Mouse (Mus musculus) bone marrow macrophage, adult 2 months (primary cell): ENCODE data around the gene Jade1.

Experiments
- CTCF ChIP-seq: IDR thresholded peaks from 2 replicates; pipeline ENCODE4 v1.5.1; 2012; ENCODE audit warnings: low read depth, mild to moderate bottlenecking, low read length, moderate library complexity
- POLR2A ChIP-seq: IDR thresholded peaks from 2 replicates; pipeline ENCODE4 v1.6.1; 2012; ENCODE audit warnings: mild to moderate bottlenecking, low read depth, low read length, borderline replicate concordance

DNA sequence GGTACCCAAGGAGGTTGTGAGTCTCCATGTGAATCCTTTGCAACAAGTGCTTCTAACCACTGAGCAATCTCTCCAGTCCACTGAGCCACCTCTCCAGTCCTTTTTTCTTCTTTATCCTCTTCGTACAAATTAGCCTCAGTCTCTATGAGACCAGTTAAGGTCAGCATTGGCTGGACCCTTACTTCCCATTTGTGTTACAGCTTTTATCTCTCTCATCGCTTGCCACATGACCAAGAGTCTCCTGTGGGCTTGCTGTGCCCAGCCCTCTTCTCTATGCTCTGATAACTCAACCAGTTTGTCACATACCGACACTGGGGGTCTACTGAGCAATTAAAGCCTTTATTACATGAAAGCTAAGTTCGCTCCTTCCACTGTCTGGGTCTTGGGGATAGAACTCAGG, 7.3 kb upstream of the Jade1 start:
- TF ChIP-seq POLR2A (no peak), CTCF (no peak)
